Mouse (Mus musculus): Measurements from ENCODE around the gene Plpp7. TPM values are rescaled to one million over a fixed set of nuclear protein-coding genes. Genes with fewer than 3 reads are reported as not detected.
A peak's percentile ranks its signal among the peaks of the same experiment; 100 is the strongest.

Gene Plpp7
- polyA plus RNA-seq, 1 experiment from 2014 or later = 7.8 TPM

GRCm38 (mm10) chr2:32090145-32090544 is 5.2 kb upstream of the Plpp7 start:
- Histone ChIP-seq H3K4me2 (replicated peaks; ENCODE audit: low read depth, low read length) (no peak overlapping the region), H3K4me1 (ENCODE audit: insufficient read depth, low read length) (peaks cover 10% of the 10 kb centered on the region), H3K36me3 (ENCODE audit: insufficient read depth, low read length) (no peaks in the 10 kb centered on the region), H3K27ac (ENCODE audit: low read length) (no peak overlapping the region), H3K27me3 (ENCODE audit: insufficient read depth, low read length) (peaks cover 36% of the 10 kb centered on the region), H3K9me3 (ENCODE audit: low read length) (no peaks in the 10 kb centered on the region), H3K4me3 (ENCODE audit: low read length) (no peak overlapping the region), H3K9ac (replicated peaks; ENCODE audit: low read length) (no peak overlapping the region)
- 75% methylated on average over 2 of the region's 2 CpGs for WGBS
- no peak for ATAC-seq (ENCODE audit: low FRiP score, low TSS enrichment)

- peaks cover 21% of the 10 kb centered on the region for H3K27me3 ChIP-seq (ENCODE audit: insufficient read depth, low read length)
- WGBS = 56% methylated on average over 3 of the region's 3 CpGs
- ATAC-seq (ENCODE audit: low FRiP score, low TSS enrichment) = no peak
- H3K9me3 ChIP-seq (ENCODE audit: low read length) = no peaks in the 10 kb centered on the region
- H3K4me3 ChIP-seq (ENCODE audit: low read length) = no peak overlapping the region
- peaks cover 16% of the 10 kb centered on the region for H3K4me1 ChIP-seq (ENCODE audit: insufficient read depth, low read length)
- H3K9ac ChIP-seq (replicated peaks; ENCODE audit: low read length) = no peak overlapping the region
- H3K4me2 ChIP-seq (replicated peaks; ENCODE audit: low read depth, low read length) = no peak overlapping the region
- no peak overlapping the region for H3K27ac ChIP-seq (ENCODE audit: low read length)
- H3K36me3 ChIP-seq (ENCODE audit: insufficient read depth, low read length) = no peaks in the 10 kb centered on the region
These were observed 3.4 kb upstream of the Plpp7 start for GRCm38 (mm10) chr2:32091956-32092355.

DNA sequence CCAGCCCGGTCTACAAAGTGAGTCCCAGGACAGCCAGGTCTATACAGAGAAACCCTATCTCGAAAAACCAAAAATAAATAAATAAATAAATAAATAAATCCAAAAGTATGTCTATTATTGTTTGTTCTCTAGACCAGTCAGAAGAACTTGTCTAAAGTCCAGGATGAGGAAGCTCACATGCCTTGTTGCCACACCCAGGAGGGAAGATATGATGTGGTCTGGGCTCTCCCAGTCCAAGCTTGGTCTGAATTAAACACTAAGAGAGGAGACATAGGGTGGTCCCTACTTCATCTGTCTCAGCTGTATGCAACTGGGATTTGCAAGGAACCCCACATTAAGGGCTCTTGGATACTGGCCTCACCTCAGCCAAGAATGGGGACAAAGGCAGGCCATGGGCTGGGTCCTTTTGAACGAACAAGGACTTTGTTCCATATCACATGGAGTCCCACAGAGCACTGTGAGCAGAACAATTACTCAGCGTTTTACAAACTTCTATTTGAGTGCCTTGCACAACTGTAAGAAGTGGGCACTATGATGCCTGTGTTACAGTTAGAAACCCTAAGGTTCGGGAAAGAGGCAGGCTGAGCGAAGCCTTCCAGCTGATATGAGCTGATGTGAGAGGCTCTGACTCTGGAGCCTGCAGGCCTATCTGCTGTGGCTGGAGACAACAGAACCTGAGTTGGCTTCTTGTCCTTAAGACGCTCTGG is 1.2 kb upstream of the Plpp7 start:
- Histone ChIP-seq H3K9ac (replicated peaks; ENCODE audit: low read length) (no peak overlapping the region), H3K27ac (ENCODE audit: low read length) (no peak overlapping the region), H3K27me3 (ENCODE audit: insufficient read depth, low read length) (peaks cover 1% of the 10 kb centered on the region; the same call in 1 of the 2 replicates), H3K4me2 (replicated peaks; ENCODE audit: low read depth, low read length) (no peak overlapping the region), H3K4me3 (ENCODE audit: low read length) (no peak overlapping the region), H3K4me1 (ENCODE audit: insufficient read depth, low read length) (peaks cover 7% of the 10 kb centered on the region), H3K9me3 (ENCODE audit: low read length) (no peaks in the 10 kb centered on the region), H3K36me3 (ENCODE audit: insufficient read depth, low read length) (no peaks in the 10 kb centered on the region)
- ATAC-seq (ENCODE audit: low FRiP score, low TSS enrichment) = no peak
- 86% methylated on average over 7 of the region's 7 CpGs for WGBS

- H3K4me3 ChIP-seq (ENCODE audit: low read length) = peak overlapping the region; percentile 47
- H3K27me3 ChIP-seq (ENCODE audit: insufficient read depth, low read length) = no peaks in the 10 kb centered on the region
- H3K36me3 ChIP-seq (ENCODE audit: insufficient read depth, low read length) = no peaks in the 10 kb centered on the region
- H3K9me3 ChIP-seq (ENCODE audit: low read length) = no peaks in the 10 kb centered on the region
- peak overlapping the region; percentile 55 for H3K4me2 ChIP-seq (replicated peaks; ENCODE audit: low read depth, low read length)
- 82% methylated on average over 10 of the region's 10 CpGs for WGBS
- H3K9ac ChIP-seq (replicated peaks; ENCODE audit: low read length) = peak overlapping the region; percentile 68
- H3K4me1 ChIP-seq (ENCODE audit: insufficient read depth, low read length) = peaks cover 6% of the 10 kb centered on the region
- H3K27ac ChIP-seq (ENCODE audit: low read length) = no peak overlapping the region
- no peak for ATAC-seq (ENCODE audit: low FRiP score, low TSS enrichment)
These were observed 743 bp downstream of the Plpp7 start for GRCm38 (mm10) chr2:32096122-32096420.

DNA sequence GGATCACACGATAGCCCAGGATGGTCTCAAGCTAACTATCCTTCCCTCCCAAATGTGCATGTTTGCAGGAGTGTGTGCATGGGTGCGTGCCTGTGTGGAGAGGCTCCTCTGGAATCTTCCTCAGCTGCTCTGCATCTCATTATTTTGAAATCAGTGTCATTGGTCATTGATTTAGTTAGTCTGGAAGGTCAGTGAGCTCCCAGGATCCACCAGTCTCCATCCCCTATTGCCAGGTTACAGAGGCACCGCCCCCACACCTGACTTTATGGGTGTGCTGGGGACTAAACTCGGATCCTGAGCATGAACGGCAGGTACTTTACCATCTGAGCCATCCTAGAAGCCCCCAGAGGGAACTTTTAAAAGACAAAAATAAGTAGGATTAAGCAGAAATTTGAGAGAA is 7.6 kb downstream of the Plpp7 start:
- Histone ChIP-seq H3K4me1 (ENCODE audit: insufficient read depth, low read length) (peaks cover 9% of the 10 kb centered on the region), H3K4me3 (ENCODE audit: low read length) (peak overlapping the region; percentile 28), H3K27ac (ENCODE audit: low read length) (no peak overlapping the region), H3K9ac (replicated peaks; ENCODE audit: low read length) (no peak overlapping the region), H3K36me3 (ENCODE audit: insufficient read depth, low read length) (no peaks in the 10 kb centered on the region), H3K9me3 (ENCODE audit: low read length) (no peaks in the 10 kb centered on the region), H3K27me3 (ENCODE audit: insufficient read depth, low read length) (no peaks in the 10 kb centered on the region), H3K4me2 (replicated peaks; ENCODE audit: low read depth, low read length) (peak overlapping the region; percentile 34)
- ATAC-seq (ENCODE audit: low FRiP score, low TSS enrichment) = no peak
- 40% methylated on average over 5 of the region's 5 CpGs for WGBS

DNA sequence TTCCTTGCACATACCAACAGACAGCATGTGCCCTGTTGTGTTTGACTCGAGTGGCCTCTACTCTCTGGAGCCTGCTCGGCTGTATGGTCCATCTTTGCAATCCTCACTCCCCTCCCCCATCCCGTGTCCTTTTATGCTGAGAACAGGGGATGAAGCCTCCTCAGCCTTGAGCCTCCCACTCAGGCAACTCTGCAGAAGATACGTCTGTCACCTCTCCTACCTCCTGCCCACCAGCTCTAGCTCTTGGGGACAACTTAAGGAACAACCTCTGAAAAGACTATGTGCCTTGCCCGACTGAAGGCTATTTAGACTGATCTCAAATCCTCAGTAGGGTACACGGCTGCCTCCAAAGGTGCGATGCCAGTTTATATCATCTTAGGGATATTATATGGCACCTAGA is 8.2 kb downstream of the Plpp7 start:
- Histone ChIP-seq H3K27me3 (ENCODE audit: insufficient read depth, low read length) (no peaks in the 10 kb centered on the region), H3K36me3 (ENCODE audit: insufficient read depth, low read length) (no peaks in the 10 kb centered on the region), H3K9ac (replicated peaks; ENCODE audit: low read length) (no peak overlapping the region), H3K4me2 (replicated peaks; ENCODE audit: low read depth, low read length) (peak overlapping the region; percentile 34), H3K4me1 (ENCODE audit: insufficient read depth, low read length) (peaks cover 9% of the 10 kb centered on the region), H3K4me3 (ENCODE audit: low read length) (peak overlapping the region; percentile 28), H3K27ac (ENCODE audit: low read length) (no peak overlapping the region), H3K9me3 (ENCODE audit: low read length) (no peaks in the 10 kb centered on the region)
- WGBS = 73% methylated on average over 7 of the region's 7 CpGs
- no peak for ATAC-seq (ENCODE audit: low FRiP score, low TSS enrichment)

GRCm38 (mm10) chr2:32104122-32104521 is 8.8 kb downstream of the Plpp7 start:
- no peaks in the 10 kb centered on the region for H3K9me3 ChIP-seq (ENCODE audit: low read length)
- no peak overlapping the region for H3K9ac ChIP-seq (replicated peaks; ENCODE audit: low read length)
- H3K4me1 ChIP-seq (ENCODE audit: insufficient read depth, low read length) = peaks cover 9% of the 10 kb centered on the region
- 82% methylated on average over 7 of the region's 7 CpGs for WGBS
- ATAC-seq (ENCODE audit: low FRiP score, low TSS enrichment) = no peak
- no peak overlapping the region for H3K4me2 ChIP-seq (replicated peaks; ENCODE audit: low read depth, low read length)
- no peak overlapping the region for H3K4me3 ChIP-seq (ENCODE audit: low read length)
- H3K27me3 ChIP-seq (ENCODE audit: insufficient read depth, low read length) = no peaks in the 10 kb centered on the region
- H3K27ac ChIP-seq (ENCODE audit: low read length) = no peak overlapping the region
- no peaks in the 10 kb centered on the region for H3K36me3 ChIP-seq (ENCODE audit: insufficient read depth, low read length)

GRCm38 (mm10) chr2:32105117-32105913 is 10.0 kb downstream of the Plpp7 start:
- ATAC-seq (ENCODE audit: low FRiP score, low TSS enrichment) = no peak
- no peak overlapping the region for H3K4me3 ChIP-seq (ENCODE audit: low read length)
- no peaks in the 10 kb centered on the region for H3K36me3 ChIP-seq (ENCODE audit: insufficient read depth, low read length)
- peaks cover 9% of the 10 kb centered on the region for H3K4me1 ChIP-seq (ENCODE audit: insufficient read depth, low read length)
- no peaks in the 10 kb centered on the region for H3K27me3 ChIP-seq (ENCODE audit: insufficient read depth, low read length)
- no peaks in the 10 kb centered on the region for H3K9me3 ChIP-seq (ENCODE audit: low read length)
- 45% methylated on average over 16 of the region's 16 CpGs for WGBS
- H3K9ac ChIP-seq (replicated peaks; ENCODE audit: low read length) = no peak overlapping the region
- H3K27ac ChIP-seq (ENCODE audit: low read length) = no peak overlapping the region
- no peak overlapping the region for H3K4me2 ChIP-seq (replicated peaks; ENCODE audit: low read depth, low read length)

DNA sequence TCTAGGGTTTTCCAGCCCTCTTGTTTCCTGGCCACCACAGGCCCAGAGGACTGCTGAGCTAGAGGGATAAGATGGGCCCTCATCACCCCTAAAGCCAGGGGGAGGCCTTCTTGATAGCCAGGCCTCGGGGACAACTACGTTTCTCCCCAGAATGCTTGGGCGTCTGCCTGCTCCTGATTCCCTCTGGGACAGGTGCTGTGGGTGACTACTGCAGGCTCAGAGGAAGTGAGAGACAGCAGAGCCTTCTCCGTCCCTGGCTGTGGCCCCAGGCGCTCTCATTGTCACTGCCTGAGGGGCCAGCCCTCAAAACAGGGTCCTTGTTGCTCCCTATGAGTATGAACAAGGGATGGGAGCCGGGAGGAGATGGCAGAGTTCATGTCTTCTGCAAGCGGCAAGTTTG is 10.6 kb downstream of the Plpp7 start:
- Histone ChIP-seq H3K27me3 (ENCODE audit: insufficient read depth, low read length) (no peaks in the 10 kb centered on the region), H3K27ac (ENCODE audit: low read length) (no peak overlapping the region), H3K4me2 (replicated peaks; ENCODE audit: low read depth, low read length) (no peak overlapping the region), H3K4me3 (ENCODE audit: low read length) (no peak overlapping the region), H3K9me3 (ENCODE audit: low read length) (no peaks in the 10 kb centered on the region), H3K4me1 (ENCODE audit: insufficient read depth, low read length) (peaks cover 9% of the 10 kb centered on the region), H3K9ac (replicated peaks; ENCODE audit: low read length) (no peak overlapping the region), H3K36me3 (ENCODE audit: insufficient read depth, low read length) (no peaks in the 10 kb centered on the region)
- 85% methylated on average over 7 of the region's 7 CpGs for WGBS
- no peak for ATAC-seq (ENCODE audit: low FRiP score, low TSS enrichment)

GRCm38 (mm10) chr2:32111268-32111667 is 15.9 kb downstream of the Plpp7 start:
- no peaks in the 10 kb centered on the region for H3K36me3 ChIP-seq (ENCODE audit: insufficient read depth, low read length)
- H3K27ac ChIP-seq (ENCODE audit: low read length) = no peak overlapping the region
- no peaks in the 10 kb centered on the region for H3K4me1 ChIP-seq (ENCODE audit: insufficient read depth, low read length)
- no peak overlapping the region for H3K4me2 ChIP-seq (replicated peaks; ENCODE audit: low read depth, low read length)
- H3K9ac ChIP-seq (replicated peaks; ENCODE audit: low read length) = no peak overlapping the region
- no peak overlapping the region for H3K4me3 ChIP-seq (ENCODE audit: low read length)
- no peaks in the 10 kb centered on the region for H3K27me3 ChIP-seq (ENCODE audit: insufficient read depth, low read length)
- no peaks in the 10 kb centered on the region for H3K9me3 ChIP-seq (ENCODE audit: low read length)
- 95% methylated on average over 1 of the region's 1 CpGs for WGBS
- ATAC-seq (ENCODE audit: low FRiP score, low TSS enrichment) = no peak

All from kidney, embryonic 16.5 days (tissue).